22 mouse cellular contexts compared by ENCODE assay signal in the genomic region with DNA sequence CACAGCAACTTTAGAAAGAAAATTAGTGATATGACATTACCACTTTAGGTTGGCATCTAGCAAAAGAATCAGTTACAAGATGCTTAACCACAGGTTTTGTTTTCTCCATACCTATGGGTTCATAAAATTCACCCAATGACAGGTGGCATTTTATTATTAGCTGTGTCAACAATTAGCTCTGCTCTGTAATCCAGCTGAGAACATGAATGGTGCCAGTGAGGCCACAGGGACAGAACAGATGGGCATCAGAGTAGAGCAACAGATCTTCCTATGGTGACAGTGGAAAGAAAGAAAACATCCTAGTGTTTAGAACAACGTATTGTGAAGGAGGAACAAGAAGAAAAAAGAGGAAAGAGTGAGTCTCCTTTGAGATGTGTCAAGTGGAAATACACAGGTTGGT.
DNase-seq lines count a peak whose midpoint lies in the region; ATAC-seq and TF ChIP-seq lines count a peak whose summit lies in the region.
"Had no signal": no experiment of that assay in that cellular context is flagged by ENCODE, and none has a peak within 500 bp of the region (broad histone marks: within the 10 kb centered on the region; RNA-seq: fewer than 3 reads in every experiment).

No protein-coding gene starts in this region.

- peak; percentile 86 for ATAC-seq in cerebellum, adult (ENCODE audit: insufficient number of reproducible peaks, low FRiP score, low TSS enrichment)
- no peak for ATAC-seq in hindbrain, postnatal 0 days
- no peak for ATAC-seq in hindbrain, embryonic 16.5 days
- ATAC-seq: activated CD4-positive, CD25-positive, alpha-beta regulatory T cell, adult 4 months; forebrain, embryonic 14.5 days; forebrain, postnatal 0 days; inflammation-experienced regulatory T-cells, adult 6 months; intestine, embryonic 16.5 days had no signal

- H3K4me1 ChIP-seq in hindbrain, postnatal 0 days (ENCODE audit: insufficient read depth, low read length), result no peaks in the 10 kb centered on the region
- no peaks in the 10 kb centered on the region for H3K4me1 ChIP-seq in hindbrain, embryonic 16.5 days (ENCODE audit: control insufficient read depth, insufficient read depth, low read depth, low read length)
- H3K4me1 ChIP-seq: forebrain, embryonic 10.5 days; hindbrain, embryonic 12.5 days; hindbrain, embryonic 15.5 days had no signal

- H3K9ac ChIP-seq in hindbrain, postnatal 0 days (replicated peaks; ENCODE audit: low read length), result no peak overlapping the region
- no peak overlapping the region for H3K9ac ChIP-seq in hindbrain, embryonic 16.5 days (ENCODE audit: low read depth, low read length)
- H3K9ac ChIP-seq: forebrain, postnatal 0 days; hindbrain, embryonic 12.5 days; hindbrain, embryonic 15.5 days had no signal

- no peak overlapping the region for H3K4me2 ChIP-seq in hindbrain, postnatal 0 days (ENCODE audit: low read depth, low read length)
- no peak overlapping the region for H3K4me2 ChIP-seq in hindbrain, embryonic 16.5 days (ENCODE audit: low read length)
- H3K4me2 ChIP-seq: heart, embryonic 11.5 days; hindbrain, embryonic 12.5 days; hindbrain, embryonic 15.5 days had no signal

- no peaks in the 10 kb centered on the region for H3K36me3 ChIP-seq in hindbrain, postnatal 0 days (ENCODE audit: insufficient read depth, low read length)
- no peaks in the 10 kb centered on the region for H3K36me3 ChIP-seq in hindbrain, embryonic 16.5 days (ENCODE audit: control insufficient read depth, insufficient read depth, low read length)
- H3K36me3 ChIP-seq: forebrain, embryonic 10.5 days; hindbrain, embryonic 12.5 days; hindbrain, embryonic 15.5 days had no signal

- no peaks in the 10 kb centered on the region for H3K9me3 ChIP-seq in hindbrain, postnatal 0 days (ENCODE audit: low read length)
- no peaks in the 10 kb centered on the region for H3K9me3 ChIP-seq in hindbrain, embryonic 16.5 days (ENCODE audit: control insufficient read depth, low read length)
- H3K9me3 ChIP-seq: forebrain, embryonic 10.5 days; hindbrain, embryonic 12.5 days; hindbrain, embryonic 15.5 days had no signal

- H3K4me3 ChIP-seq in hindbrain, postnatal 0 days (ENCODE audit: low read length), result no peak overlapping the region
- no peak overlapping the region for H3K4me3 ChIP-seq in hindbrain, embryonic 16.5 days (ENCODE audit: low read length)
- H3K4me3 ChIP-seq: forebrain, embryonic 10.5 days; gastrocnemius, adult 2 months; hindbrain, embryonic 12.5 days; hindbrain, embryonic 15.5 days had no signal

- no peaks in the 10 kb centered on the region for H3K27me3 ChIP-seq in hindbrain, postnatal 0 days (ENCODE audit: insufficient read depth, low read length)
- H3K27me3 ChIP-seq in hindbrain, embryonic 16.5 days (replicated peaks; ENCODE audit: control insufficient read depth, insufficient read depth, low read length), result no peaks in the 10 kb centered on the region
- H3K27me3 ChIP-seq: hindbrain, embryonic 12.5 days; hindbrain, embryonic 15.5 days had no signal

- WGBS in hindbrain, postnatal 0 days, result 41% methylated on average over 1 of the region's 1 CpGs
- 59% methylated on average over 1 of the region's 1 CpGs for WGBS in hindbrain, embryonic 16.5 days

- H3K27ac ChIP-seq in hindbrain, postnatal 0 days, result no peak overlapping the region
- no peak overlapping the region for H3K27ac ChIP-seq in hindbrain, embryonic 16.5 days (ENCODE audit: low read depth, low read length)
- H3K27ac ChIP-seq: forebrain, embryonic 10.5 days; gastrocnemius, adult 2 months; hindbrain, embryonic 12.5 days; hindbrain, embryonic 15.5 days had no signal

- no peak for DNase-seq in cerebellum, adult 8-10 months
- peak; percentile 6 for DNase-seq in hindbrain, postnatal 0 days (ENCODE audit: low spot score)
- DNase-seq in cerebellum, postnatal 25 days, result peak; percentile 12 to 34
- DNase-seq in adrenal gland, adult (ENCODE audit: inconsistent age in 2 of 2, low spot score in 1 of 2), result no peak
- DNase-seq in layer of hippocampus, adult 8-10 months (ENCODE audit: low spot score in 2 of 2), result no peak
- DNase-seq: adrenal gland, postnatal 10 days; adrenal gland, postnatal 36 days; forebrain, postnatal 0 days; gastrocnemius, adult 2 months; gastrocnemius, postnatal 14 days; heart, adult 11 months; kidney, adult 18-20 months had no signal

- TF ChIP-seq CTCF in hindbrain, postnatal 0 days (IDR thresholded peaks at IDR 0.05; ENCODE audit: low read depth), result no peak

Comparison
In these comparisons a context has a peak if more than half of its experiments do, and no peak if none do; other contexts are left out.
1. DNase-seq: peak in hindbrain, postnatal 0 days (single experiment) and cerebellum, postnatal 25 days (2 of 2); none in cerebellum, adult 8-10 months (single experiment), adrenal gland, adult (0 of 2) and layer of hippocampus, adult 8-10 months (0 of 2).